Mouse (Mus musculus) embryonic facial prominence, embryonic 11.5 days (tissue): ENCODE measurements around the gene Depdc5. TPM values are rescaled to one million over a fixed set of nuclear protein-coding genes. Genes with fewer than 3 reads are reported as not detected.

Source experiments
- ATAC-seq: fragments of 200-750 bp; cut with Nextera tagmentation; replicated peaks from 2 replicates; pipeline ENCODE4 v1.8.0; 2017; ENCODE audit warnings: low read depth; ENCODE audit not compliant: insufficient number of reproducible peaks, low FRiP score, low TSS enrichment
- DNase-seq: peaks from one replicate; pipeline ENCODE4 v3.0.0-alpha.2; 2015; ENCODE audit warnings: low spot score
- H3K27ac ChIP-seq: fragments of 300-500 bp; sonication (generic); replicated peaks from 2 replicates; pipeline ENCODE4 v1.5.1; 2014; ENCODE audit warnings: mild to moderate bottlenecking, low read depth, low read length, control low read depth
- H3K27me3 ChIP-seq: fragments of 300-500 bp; sonication (generic); 2 replicates; pipeline ENCODE4 v1.6.1; 2014; ENCODE audit warnings: mild to moderate bottlenecking, low read length, moderate library complexity, mixed read lengths; ENCODE audit not compliant: control insufficient read depth, insufficient read depth
- H3K36me3 ChIP-seq: fragments of 300-500 bp; sonication (generic); replicated peaks from 2 replicates; pipeline ENCODE4 v1.6.1; 2014; ENCODE audit warnings: low read depth, mild to moderate bottlenecking, low read length, moderate library complexity, mixed read lengths; ENCODE audit not compliant: control insufficient read depth, insufficient read depth
- H3K4me1 ChIP-seq: fragments of 300-500 bp; sonication (generic); 2 replicates; pipeline ENCODE4 v1.6.1; 2014; ENCODE audit warnings: low read length, mixed read lengths; ENCODE audit not compliant: control insufficient read depth, insufficient read depth
- H3K4me2 ChIP-seq: fragments of 300-500 bp; sonication (generic); 2 replicates; pipeline ENCODE4 v1.6.1; 2014; ENCODE audit warnings: low read depth, mild to moderate bottlenecking, control low read depth, low read length, moderate library complexity
- H3K4me3 ChIP-seq: fragments of 300-500 bp; sonication (generic); 2 replicates; pipeline ENCODE4 v1.5.1; 2014; ENCODE audit warnings: low read depth, low read length, control low read depth
- H3K9ac ChIP-seq: fragments of 300-500 bp; sonication (generic); replicated peaks from 2 replicates; pipeline ENCODE4 v1.6.1; 2014; ENCODE audit warnings: mild to moderate bottlenecking, control low read depth, low read length
- H3K9me3 ChIP-seq: fragments of 300-500 bp; sonication (generic); replicated peaks from 2 replicates; pipeline ENCODE4 v1.6.1; 2016; ENCODE audit warnings: mild to moderate bottlenecking, low read length, inconsistent platforms, mixed read lengths; ENCODE audit not compliant: control insufficient read depth
- WGBS: fragments of 180-500 bp; shearing (Covaris S2); extraction: QIAGEN DNeasy Blood & Tissue Kit; methylation state at CpG from one replicate; pipeline ENCODE4 v1.1.7; 2014; 5-methylcytosine and 5-hydroxymethylcytosine counted together
- polyA plus RNA-seq: library from polyadenylated mRNA; unstranded; fragments of >200 nt; fragmentation: Nextera tagmentation; extraction: Ambion mirVana; gene quantifications from 2 replicates; pipeline ENCODE4 v1.2.1, GENCODE M21; 2014

Depdc5 gene
- polyA plus RNA-seq, 1 experiment from 2014 or later: 29.3 TPM

GRCm38 (mm10) chr5:32994471-32994870 is 131.0 kb downstream of the Depdc5 start:
- Histone ChIP-seq H3K36me3 (no peaks in the 10 kb centered on the region), H3K9ac (no peak overlapping the region), H3K4me1 (no peaks in the 10 kb centered on the region), H3K4me3 (no peak overlapping the region), H3K27ac (no peak overlapping the region), H3K4me2 (no peak overlapping the region), H3K27me3 (no peaks in the 10 kb centered on the region), H3K9me3 (no peaks in the 10 kb centered on the region)
- no peak for ATAC-seq
- peak; percentile 11 for DNase-seq
- WGBS: 46% methylated on average over 2 of the region's 2 CpGs

GRCm38 (mm10) chr5:32995756-32996155 is 132.3 kb downstream of the Depdc5 start:
- Histone ChIP-seq H3K27ac (no peak overlapping the region), H3K36me3 (no peaks in the 10 kb centered on the region), H3K9me3 (no peaks in the 10 kb centered on the region), H3K9ac (no peak overlapping the region), H3K4me3 (no peak overlapping the region), H3K4me1 (no peaks in the 10 kb centered on the region), H3K4me2 (no peak overlapping the region), H3K27me3 (no peaks in the 10 kb centered on the region)
- DNase-seq (no peak), ATAC-seq (no peak)
- 85% methylated on average over 4 of the region's 4 CpGs for WGBS

GRCm38 (mm10) chr5:32996560-32996959 is 133.1 kb downstream of the Depdc5 start:
- Histone ChIP-seq H3K9ac (no peak overlapping the region), H3K36me3 (no peaks in the 10 kb centered on the region), H3K4me3 (no peak overlapping the region), H3K27ac (no peak overlapping the region), H3K9me3 (no peaks in the 10 kb centered on the region), H3K4me2 (no peak overlapping the region), H3K4me1 (no peaks in the 10 kb centered on the region), H3K27me3 (no peaks in the 10 kb centered on the region)
- ATAC-seq (no peak), DNase-seq (no peak)
- whole genome bisulfite sequencing: 90% methylated on average over 1 of the region's 1 CpGs

GRCm38 (mm10) chr5:32997686-32998085 is 134.2 kb downstream of the Depdc5 start:
- H3K27me3 ChIP-seq: no peaks in the 10 kb centered on the region
- no peaks in the 10 kb centered on the region for H3K4me1 ChIP-seq
- WGBS: 64% methylated on average over 4 of the region's 4 CpGs
- H3K9ac ChIP-seq: no peak overlapping the region
- no peaks in the 10 kb centered on the region for H3K9me3 ChIP-seq
- no peak overlapping the region for H3K27ac ChIP-seq
- H3K4me3 ChIP-seq: no peak overlapping the region
- no peak for ATAC-seq
- H3K4me2 ChIP-seq: no peak overlapping the region
- H3K36me3 ChIP-seq: no peaks in the 10 kb centered on the region
- DNase-seq: no peak

GRCm38 (mm10) chr5:32998783-32999182 is 135.3 kb downstream of the Depdc5 start:
- no peak overlapping the region for H3K27ac ChIP-seq
- no peaks in the 10 kb centered on the region for H3K27me3 ChIP-seq
- no peak overlapping the region for H3K9ac ChIP-seq
- ATAC-seq: no peak
- H3K9me3 ChIP-seq: no peaks in the 10 kb centered on the region
- no peak overlapping the region for H3K4me2 ChIP-seq
- H3K4me3 ChIP-seq: no peak overlapping the region
- 84% methylated on average over 4 of the region's 4 CpGs for WGBS
- H3K36me3 ChIP-seq: no peaks in the 10 kb centered on the region
- H3K4me1 ChIP-seq: no peaks in the 10 kb centered on the region
- DNase-seq: no peak

GRCm38 (mm10) chr5:33001111-33001510 is 137.6 kb downstream of the Depdc5 start:
- no peak overlapping the region for H3K9ac ChIP-seq
- no peak overlapping the region for H3K4me2 ChIP-seq
- DNase-seq (no peak), ATAC-seq (no peak)
- 77% methylated on average over 5 of the region's 5 CpGs for WGBS
- H3K4me1 ChIP-seq: no peaks in the 10 kb centered on the region
- no peaks in the 10 kb centered on the region for H3K27me3 ChIP-seq
- H3K9me3 ChIP-seq: no peaks in the 10 kb centered on the region
- no peak overlapping the region for H3K4me3 ChIP-seq
- no peaks in the 10 kb centered on the region for H3K36me3 ChIP-seq
- H3K27ac ChIP-seq: no peak overlapping the region

GRCm38 (mm10) chr5:33002781-33003180 is 139.3 kb downstream of the Depdc5 start:
- Histone ChIP-seq H3K9ac (no peak overlapping the region), H3K4me3 (no peak overlapping the region), H3K27me3 (no peaks in the 10 kb centered on the region), H3K9me3 (no peaks in the 10 kb centered on the region), H3K36me3 (no peaks in the 10 kb centered on the region), H3K27ac (no peak overlapping the region), H3K4me2 (no peak overlapping the region), H3K4me1 (no peaks in the 10 kb centered on the region)
- ATAC-seq (no peak), DNase-seq (no peak)
- 83% methylated on average over 5 of the region's 5 CpGs for WGBS

GRCm38 (mm10) chr5:33003500-33003899 is 140.0 kb downstream of the Depdc5 start:
- no peak overlapping the region for H3K4me3 ChIP-seq
- no peaks in the 10 kb centered on the region for H3K27me3 ChIP-seq
- no peaks in the 10 kb centered on the region for H3K36me3 ChIP-seq
- no peak overlapping the region for H3K27ac ChIP-seq
- H3K4me1 ChIP-seq: no peaks in the 10 kb centered on the region
- no peak overlapping the region for H3K9ac ChIP-seq
- no peak for DNase-seq
- ATAC-seq: no peak
- H3K9me3 ChIP-seq: no peaks in the 10 kb centered on the region
- H3K4me2 ChIP-seq: no peak overlapping the region
- 81% methylated on average over 6 of the region's 6 CpGs for WGBS
